Comparison of ENCODE assay signal across 7 mouse cellular contexts in the genomic region with DNA sequence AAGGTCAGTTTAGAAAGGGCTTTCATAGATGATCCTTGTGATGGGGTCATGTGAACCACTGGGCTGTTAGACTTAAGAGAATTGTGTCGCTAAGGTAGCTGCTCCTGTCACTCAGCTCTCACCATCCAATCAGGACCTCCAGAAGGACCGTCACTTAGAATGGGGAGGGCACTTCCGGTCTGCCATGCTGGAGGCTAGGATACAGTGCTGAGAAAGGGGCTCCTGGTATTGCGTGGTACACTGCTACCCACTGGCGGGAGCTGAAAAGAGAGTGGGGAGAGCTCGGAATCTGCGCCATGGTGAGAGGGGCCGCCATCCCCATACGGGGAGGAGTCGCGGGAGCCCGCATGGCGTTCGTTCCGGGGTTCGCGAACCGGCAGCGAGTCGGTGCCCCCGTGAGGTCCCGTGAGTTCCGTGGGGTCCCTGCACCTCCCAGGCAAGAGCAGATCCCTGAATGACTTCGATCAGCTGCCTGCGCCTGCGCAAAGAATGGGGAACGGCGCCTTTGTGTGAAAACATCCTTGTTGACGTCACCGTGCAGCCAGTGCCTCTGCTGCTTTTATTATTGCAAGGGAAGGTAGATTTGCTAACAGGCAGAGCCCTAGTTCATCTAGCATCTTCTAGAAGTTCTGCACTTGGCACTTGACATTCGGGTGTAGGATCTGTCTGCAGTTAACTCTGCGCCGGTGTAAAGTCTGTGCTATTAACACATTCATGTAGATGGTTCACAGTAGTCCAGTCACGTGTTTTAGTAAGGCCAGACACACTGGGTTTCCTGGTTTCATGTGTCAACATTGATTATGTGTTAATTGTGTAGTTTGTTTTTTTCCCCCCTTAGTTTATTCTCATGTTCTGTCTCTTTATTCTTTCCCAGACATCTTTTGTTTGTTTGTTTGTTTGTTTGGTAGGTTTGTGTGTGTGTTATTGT. TPM values are rescaled to one million over a fixed set of nuclear protein-coding genes. Genes with fewer than 3 reads are reported as not detected.
A peak's percentile ranks its signal among the peaks of the same experiment; 100 is the strongest.
DNase-seq lines count a peak whose midpoint lies in the region; ATAC-seq lines count a peak whose summit lies in the region.

A gene (plus strand): TSS at position 173 of the 928 bp plus-strand sequence.

- no peaks in the 10 kb centered on the region for H3K9me3 ChIP-seq in limb, embryonic 10.5 days (replicated peaks)
- H3K9me3 ChIP-seq in midbrain, embryonic 13.5 days = peaks cover 24% of the 10 kb centered on the region

- peak within 1 kb of the TSS; percentile 96 for H3K27ac ChIP-seq in limb, embryonic 10.5 days
- peak within 1 kb of the TSS; percentile 98 for H3K27ac ChIP-seq in midbrain, embryonic 13.5 days

- peak; percentile 83 for DNase-seq in adrenal gland, postnatal 10 days
- peak; percentile 85 for DNase-seq in embryo, embryonic 9.5 days (ENCODE audit: extremely low spot score)
- DNase-seq in kidney, adult 11 months = peak; percentile 77
- peak; percentile 86 for DNase-seq in limb, embryonic 10.5 days (ENCODE audit: low spot score)
- DNase-seq in spleen, adult 12 weeks (ENCODE audit: low spot score) = peak; percentile 56

- no peaks in the 10 kb centered on the region for H3K27me3 ChIP-seq in limb, embryonic 10.5 days (ENCODE audit: low read depth, poor library complexity, severe bottlenecking)
- 0 out of 2 replicates have a peak, but pooled peaks cover 4% of the 10 kb centered on the region for H3K27me3 ChIP-seq in midbrain, embryonic 13.5 days

- peak within 1 kb of the TSS; percentile 80 for H3K4me3 ChIP-seq in limb, embryonic 10.5 days
- peak within 1 kb of the TSS; percentile 58 for H3K4me3 ChIP-seq in midbrain, embryonic 13.5 days (replicated peaks)

- 6% methylated on average over 34 of the region's 34 CpGs for WGBS in limb, embryonic 10.5 days
- WGBS in midbrain, embryonic 13.5 days = 5% methylated on average over 34 of the region's 34 CpGs

- H3K4me1 ChIP-seq in limb, embryonic 10.5 days = no peaks in the 10 kb centered on the region
- H3K4me1 ChIP-seq in midbrain, embryonic 13.5 days (replicated peaks) = no peaks in the 10 kb centered on the region

- H3K36me3 ChIP-seq in limb, embryonic 10.5 days = peaks cover 20% of the 10 kb centered on the region
- H3K36me3 ChIP-seq in midbrain, embryonic 13.5 days = peaks cover 18% of the 10 kb centered on the region

- ATAC-seq in granulocyte monocyte progenitor cell, adult 5-6 weeks (replicated peaks; ENCODE audit: poor library complexity, severe bottlenecking) = peak; percentile 97
- ATAC-seq in midbrain, embryonic 13.5 days = peak; percentile 100

- peak within 1 kb of the TSS; percentile 53 for H3K4me2 ChIP-seq in midbrain, embryonic 13.5 days (replicated peaks)

- H3K9ac ChIP-seq in midbrain, embryonic 13.5 days (replicated peaks) = peak within 1 kb of the TSS; percentile 81

RNA-seq across cellular contexts. Expression of the gene that starts here (rescaled TPM):
- 1 to 10 TPM; 3.5 to 6.9 TPM for total RNA-seq in adrenal gland, postnatal 10 days (2021)
- 3.2 and 5.5 TPM in 2 replicates for total RNA-seq in granulocyte monocyte progenitor cell, adult 5-6 weeks (2014; fragmentation: Nextera tagmentation)
- total RNA-seq in granulocyte monocyte progenitor cell, adult 5-6 weeks (2017) = 1.1 and 3.0 TPM in 2 replicates
- polyA plus RNA-seq in limb, embryonic 10.5 days (2016; fragmentation: Nextera tagmentation; extraction: Ambion mirVana) = 7.9 and 10.5 TPM in 2 replicates
- 20.2 and 20.3 TPM in 2 replicates for polyA plus RNA-seq in midbrain, embryonic 13.5 days (2015; fragmentation: Nextera tagmentation; extraction: Ambion mirVana)

Comparison
In these comparisons a context has a peak if more than half of its experiments do, and no peak if none do; other contexts are left out.
1. Peak in every context shown above with its lines: DNase-seq, ATAC-seq, H3K4me3 ChIP-seq and H3K27ac ChIP-seq.